Mouse (Mus musculus): ENCODE data around the gene Hps6. TPM values are rescaled to one million over a fixed set of nuclear protein-coding genes. Genes with fewer than 3 reads are reported as not detected.
A peak's percentile ranks its signal among the peaks of the same experiment; 100 is the strongest.

Gene Hps6
- total and polyA plus RNA-seq, 2 experiments from 2014 or later: 6.3 to 9.7 TPM

DNA sequence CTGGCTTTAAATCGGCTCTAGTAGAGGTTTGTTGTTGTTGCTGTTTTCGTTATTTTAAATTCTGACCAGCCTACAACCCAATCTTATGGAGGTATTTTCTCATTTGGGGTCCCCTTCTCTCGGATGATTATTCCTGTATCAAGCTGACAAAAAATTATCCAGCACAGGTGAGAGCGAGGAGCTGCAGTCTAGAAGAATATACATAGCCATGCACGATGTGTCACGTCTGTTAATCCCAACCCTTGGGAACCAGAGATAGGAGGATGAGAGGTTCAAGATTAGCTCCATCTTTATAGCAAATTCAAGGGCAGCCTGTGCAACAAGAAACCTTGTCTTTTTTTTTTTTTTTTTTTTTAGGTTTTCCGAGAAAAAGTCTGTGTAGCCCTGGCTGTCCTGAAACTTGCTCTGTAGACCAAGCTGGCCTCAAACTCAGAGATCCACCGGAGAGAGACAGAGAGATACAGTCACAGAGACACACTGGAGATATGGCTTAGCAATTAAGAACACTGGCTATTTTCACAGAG, 4.6 kb upstream of the Hps6 start:
- H3K9me3 ChIP-seq (replicated peaks; ENCODE audit: control insufficient read depth, low read length): no peaks in the 10 kb centered on the region
- H3K27ac ChIP-seq (ENCODE audit: low read depth): no peak overlapping the region
- peak overlapping the region; percentile 86; the same call in 1 of the 2 replicates for H3K9ac ChIP-seq (replicated peaks; ENCODE audit: low read depth, low read length)
- H3K4me2 ChIP-seq (ENCODE audit: low read depth, low read length): peak overlapping the region; percentile 80
- no peaks in the 10 kb centered on the region for H3K27me3 ChIP-seq (ENCODE audit: control insufficient read depth, insufficient read depth, low read length)
- WGBS: 10% methylated on average over 8 of the region's 8 CpGs
- ATAC-seq (ENCODE audit: insufficient read depth, low read depth): no peak
- DNase-seq (ENCODE audit: low spot score): no peak
- H3K4me1 ChIP-seq (ENCODE audit: control insufficient read depth, insufficient read depth): 0 out of 2 replicates have a peak, but pooled peaks cover 10% of the 10 kb centered on the region
- no peaks in the 10 kb centered on the region for H3K36me3 ChIP-seq (replicated peaks; ENCODE audit: control insufficient read depth, insufficient read depth, low read length)
- peak overlapping the region; percentile 82 for H3K4me3 ChIP-seq (ENCODE audit: low read depth, low read length)
- no peak for TF ChIP-seq CTCF (IDR thresholded peaks at IDR 0.05; ENCODE audit: low read depth)
- TF ChIP-seq EP300 (IDR thresholded peaks at IDR 0.05; ENCODE audit: low read depth): no peak

DNA sequence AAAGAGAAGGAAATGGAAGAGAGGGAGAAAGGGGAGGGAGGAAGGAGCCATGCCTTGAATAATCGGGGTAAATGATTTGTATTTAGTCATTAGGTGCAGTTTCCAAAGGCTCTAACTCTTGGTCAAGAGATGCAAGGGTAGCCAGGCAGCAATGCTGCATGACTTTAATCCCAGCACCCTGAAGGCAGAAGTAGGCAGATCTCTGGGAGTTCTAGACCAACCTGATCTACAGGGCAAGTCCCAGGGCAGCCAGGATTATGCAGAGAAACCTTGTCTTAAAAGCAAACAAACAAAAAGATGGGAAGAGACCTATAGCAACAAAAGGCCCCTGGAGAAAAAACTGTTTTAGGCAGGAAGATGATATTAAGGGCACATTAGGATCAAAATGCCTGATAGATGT, 3.9 kb upstream of the Hps6 start:
- TF ChIP-seq EP300 (IDR thresholded peaks at IDR 0.05; ENCODE audit: low read depth): no peak
- TF ChIP-seq CTCF (IDR thresholded peaks at IDR 0.05; ENCODE audit: low read depth): no peak
- WGBS: 22% methylated on average over 1 of the region's 1 CpGs

DNA sequence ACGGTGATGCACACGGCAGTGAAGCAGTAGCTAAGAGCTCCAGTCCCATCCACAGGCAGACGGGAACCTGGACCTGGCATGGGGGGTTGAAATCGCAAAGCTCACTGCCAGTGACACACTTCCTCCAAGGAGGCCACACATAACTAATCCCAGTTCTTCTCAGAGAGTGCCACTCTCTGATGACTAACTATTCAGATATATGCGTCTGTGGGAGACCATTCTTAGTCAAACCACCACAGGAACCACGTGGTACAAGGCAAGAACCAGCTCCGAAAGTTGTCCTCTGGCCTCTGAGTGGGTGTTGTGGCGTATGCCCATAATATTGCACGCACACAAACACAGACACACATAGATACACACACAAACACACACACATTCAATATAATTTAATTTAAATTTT, 1.0 kb upstream of the Hps6 start:
- H3K9ac ChIP-seq (replicated peaks; ENCODE audit: low read depth, low read length): no peak overlapping the region
- H3K4me2 ChIP-seq (ENCODE audit: low read depth, low read length): no peak overlapping the region
- no peaks in the 10 kb centered on the region for H3K27me3 ChIP-seq (ENCODE audit: control insufficient read depth, insufficient read depth, low read length)
- no peaks in the 10 kb centered on the region for H3K9me3 ChIP-seq (replicated peaks; ENCODE audit: control insufficient read depth, low read length)
- H3K4me1 ChIP-seq (ENCODE audit: control insufficient read depth, insufficient read depth): peaks cover 15% of the 10 kb centered on the region
- no peak for TF ChIP-seq CTCF (IDR thresholded peaks at IDR 0.05; ENCODE audit: low read depth)
- TF ChIP-seq EP300 (IDR thresholded peaks at IDR 0.05; ENCODE audit: low read depth): no peak
- 72% methylated on average over 9 of the region's 9 CpGs for WGBS
- DNase-seq (ENCODE audit: low spot score) (no peak), ATAC-seq (ENCODE audit: insufficient read depth, low read depth) (no peak)
- H3K27ac ChIP-seq (ENCODE audit: low read depth): no peak overlapping the region
- H3K4me3 ChIP-seq (ENCODE audit: low read depth, low read length): no peak overlapping the region
- 0 out of 2 replicates have a peak, but pooled peaks cover 7% of the 10 kb centered on the region for H3K36me3 ChIP-seq (replicated peaks; ENCODE audit: control insufficient read depth, insufficient read depth, low read length)

More for the DNA sequence above, 3.9 kb upstream of the Hps6 start:
- no peak overlapping the region for H3K4me3 ChIP-seq (ENCODE audit: low read depth, low read length)
- no peak for ATAC-seq (ENCODE audit: insufficient read depth, low read depth)
- DNase-seq (ENCODE audit: low spot score): no peak
- H3K27ac ChIP-seq (ENCODE audit: low read depth): no peak overlapping the region
- H3K27me3 ChIP-seq (ENCODE audit: control insufficient read depth, insufficient read depth, low read length): no peaks in the 10 kb centered on the region
- H3K9ac ChIP-seq (replicated peaks; ENCODE audit: low read depth, low read length): no peak overlapping the region
- no peaks in the 10 kb centered on the region for H3K9me3 ChIP-seq (replicated peaks; ENCODE audit: control insufficient read depth, low read length)
- H3K4me1 ChIP-seq (ENCODE audit: control insufficient read depth, insufficient read depth): peaks cover 16% of the 10 kb centered on the region
- no peaks in the 10 kb centered on the region for H3K36me3 ChIP-seq (replicated peaks; ENCODE audit: control insufficient read depth, insufficient read depth, low read length)
- no peak overlapping the region for H3K4me2 ChIP-seq (ENCODE audit: low read depth, low read length)

DNA sequence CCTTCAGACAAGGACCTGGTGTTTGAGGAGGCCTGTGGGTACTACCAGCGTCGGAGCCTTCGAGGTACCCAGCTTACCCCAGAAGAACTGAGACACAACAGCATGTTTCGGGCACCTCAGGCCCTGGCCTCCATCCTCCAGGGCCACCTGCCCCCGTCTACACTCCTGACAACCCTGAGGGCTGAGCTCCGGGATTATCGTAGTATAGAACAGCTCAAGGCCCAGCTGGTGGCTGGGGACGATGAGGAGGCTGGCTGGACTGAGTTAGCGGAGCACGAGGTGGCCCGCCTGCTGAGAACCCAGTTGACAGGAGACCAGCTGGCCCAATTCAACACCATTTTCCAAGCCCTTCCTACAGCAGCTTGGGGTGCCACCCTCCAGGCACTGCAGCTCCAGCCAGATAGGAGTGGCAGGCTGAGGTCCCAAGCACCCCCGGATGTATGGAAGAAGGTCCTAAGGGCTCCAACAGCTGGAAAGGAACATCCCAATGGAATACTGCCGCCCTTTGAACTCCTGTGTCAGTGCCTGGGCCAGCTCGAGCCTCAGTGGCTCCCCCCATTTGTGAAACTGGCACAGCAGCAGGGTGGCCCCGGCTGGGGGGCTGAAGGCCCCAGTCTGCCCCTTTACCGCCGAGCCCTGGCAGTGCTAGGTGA, 1.6 kb downstream of the Hps6 start:
- Histone ChIP-seq H3K4me1 (ENCODE audit: control insufficient read depth, insufficient read depth) (peaks cover 11% of the 10 kb centered on the region), H3K27me3 (ENCODE audit: control insufficient read depth, insufficient read depth, low read length) (no peaks in the 10 kb centered on the region), H3K4me2 (ENCODE audit: low read depth, low read length) (no peak overlapping the region; the same call in 1 of the 2 replicates), H3K9me3 (replicated peaks; ENCODE audit: control insufficient read depth, low read length) (no peaks in the 10 kb centered on the region), H3K36me3 (replicated peaks; ENCODE audit: control insufficient read depth, insufficient read depth, low read length) (0 out of 2 replicates have a peak, but pooled peaks cover 7% of the 10 kb centered on the region), H3K27ac (ENCODE audit: low read depth) (no peak overlapping the region), H3K4me3 (ENCODE audit: low read depth, low read length) (no peak overlapping the region), H3K9ac (replicated peaks; ENCODE audit: low read depth, low read length) (no peak overlapping the region)
- TF ChIP-seq EP300 (IDR thresholded peaks at IDR 0.05; ENCODE audit: low read depth) (no peak), CTCF (IDR thresholded peaks at IDR 0.05; ENCODE audit: low read depth) (no peak)
- 83% methylated on average over 17 of the region's 17 CpGs for WGBS
- DNase-seq (ENCODE audit: low spot score) (no peak), ATAC-seq (ENCODE audit: insufficient read depth, low read depth) (no peak)

DNA sequence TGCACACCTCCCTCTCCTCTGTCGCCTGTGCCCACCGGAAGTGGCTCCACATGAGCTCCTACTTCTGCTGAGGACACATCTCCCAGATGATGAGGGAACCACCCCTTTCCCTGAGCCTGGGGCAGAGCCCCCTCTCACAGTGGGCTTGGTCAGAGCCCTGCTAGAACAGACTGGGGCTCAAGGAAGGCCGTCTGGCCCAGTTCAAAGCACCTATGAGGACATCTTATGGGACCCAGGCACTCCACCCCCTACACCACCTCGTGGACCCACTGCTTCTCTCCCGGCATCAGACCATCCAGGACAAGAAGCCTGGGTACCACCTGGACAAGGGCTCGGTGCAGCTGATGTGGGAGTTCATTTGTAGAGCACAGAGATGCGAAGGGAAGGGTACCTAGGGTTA, 2.4 kb downstream of the Hps6 start:
- 0 out of 2 replicates have a peak, but pooled peaks cover 7% of the 10 kb centered on the region for H3K36me3 ChIP-seq (replicated peaks; ENCODE audit: control insufficient read depth, insufficient read depth, low read length)
- H3K27me3 ChIP-seq (ENCODE audit: control insufficient read depth, insufficient read depth, low read length): no peaks in the 10 kb centered on the region
- no peak overlapping the region for H3K4me3 ChIP-seq (ENCODE audit: low read depth, low read length)
- WGBS: 72% methylated on average over 7 of the region's 7 CpGs
- TF ChIP-seq CTCF (IDR thresholded peaks at IDR 0.05; ENCODE audit: low read depth): no peak
- no peak for TF ChIP-seq EP300 (IDR thresholded peaks at IDR 0.05; ENCODE audit: low read depth)
- no peak for DNase-seq (ENCODE audit: low spot score)
- no peak overlapping the region for H3K27ac ChIP-seq (ENCODE audit: low read depth)
- no peaks in the 10 kb centered on the region for H3K9me3 ChIP-seq (replicated peaks; ENCODE audit: control insufficient read depth, low read length)
- H3K4me1 ChIP-seq (ENCODE audit: control insufficient read depth, insufficient read depth): peaks cover 11% of the 10 kb centered on the region
- H3K4me2 ChIP-seq (ENCODE audit: low read depth, low read length): no peak overlapping the region
- H3K9ac ChIP-seq (replicated peaks; ENCODE audit: low read depth, low read length): no peak overlapping the region
- no peak for ATAC-seq (ENCODE audit: insufficient read depth, low read depth)

Measured in heart, postnatal 0 days (tissue).